8 mouse cellular contexts compared by ENCODE assay signal in genomic region chr8:4323917-4324316, GRCm38 (mm10). TPM values are rescaled to one million over a fixed set of nuclear protein-coding genes. Genes with fewer than 3 reads are reported as not detected.
DNase-seq lines count a peak whose midpoint lies in the region; ATAC-seq and TF ChIP-seq lines count a peak whose summit lies in the region.

No protein-coding gene starts in this region.

- 0 out of 2 replicates have a peak overlapping the region, but pooled peaks have one; percentile 89 for H3K27ac ChIP-seq in lung, embryonic 14.5 days (ENCODE audit: low read depth)
- peak overlapping the region; percentile 92; the same call in 1 of the 2 replicates for H3K27ac ChIP-seq in embryonic facial prominence, embryonic 13.5 days
- H3K27ac ChIP-seq in limb, embryonic 12.5 days = peak overlapping the region; percentile 8; the same call in 1 of the 2 replicates
- H3K27ac ChIP-seq in olfactory bulb, adult 2 months (ENCODE audit: insufficient read depth, low read depth, low read length) = no peak overlapping the region

- H3K27me3 ChIP-seq in lung, embryonic 14.5 days (ENCODE audit: insufficient read depth, low read length) = no peaks in the 10 kb centered on the region
- H3K27me3 ChIP-seq in embryonic facial prominence, embryonic 13.5 days = no peaks in the 10 kb centered on the region
- H3K27me3 ChIP-seq in limb, embryonic 12.5 days = no peaks in the 10 kb centered on the region

- WGBS in lung, embryonic 14.5 days = 3% methylated on average over 6 of the region's 6 CpGs
- 7% methylated on average over 6 of the region's 6 CpGs for WGBS in embryonic facial prominence, embryonic 13.5 days
- 7% methylated on average over 6 of the region's 6 CpGs for WGBS in limb, embryonic 12.5 days
- under 1% methylated on average over 6 of the region's 6 CpGs for WGBS in olfactory bulb, adult 2 months

- peak overlapping the region; percentile 98 for H3K9ac ChIP-seq in lung, embryonic 14.5 days
- H3K9ac ChIP-seq in embryonic facial prominence, embryonic 13.5 days = peak overlapping the region; percentile 99
- H3K9ac ChIP-seq in limb, embryonic 12.5 days (replicated peaks) = peak overlapping the region; percentile 99

- H3K9me3 ChIP-seq in lung, embryonic 14.5 days (ENCODE audit: low read depth, low read length) = no peaks in the 10 kb centered on the region
- no peaks in the 10 kb centered on the region for H3K9me3 ChIP-seq in embryonic facial prominence, embryonic 13.5 days
- H3K9me3 ChIP-seq in limb, embryonic 12.5 days = no peaks in the 10 kb centered on the region

- no peak for TF ChIP-seq POLR2A in olfactory bulb, adult 2 months (IDR thresholded peaks at IDR 0.05; ENCODE audit: insufficient read depth, low read depth, low read length)

- peak overlapping the region; percentile 96 for H3K4me3 ChIP-seq in lung, embryonic 14.5 days (ENCODE audit: low read depth, low read length)
- H3K4me3 ChIP-seq in embryonic facial prominence, embryonic 13.5 days = peak overlapping the region; percentile 99
- H3K4me3 ChIP-seq in limb, embryonic 12.5 days (replicated peaks) = peak overlapping the region; percentile 97
- peak overlapping the region; percentile 100 for H3K4me3 ChIP-seq in olfactory bulb, adult 2 months (ENCODE audit: insufficient read depth, low read depth, low read length)

- peaks cover 49% of the 10 kb centered on the region for H3K36me3 ChIP-seq in lung, embryonic 14.5 days (ENCODE audit: insufficient read depth)
- peaks cover 43% of the 10 kb centered on the region for H3K36me3 ChIP-seq in embryonic facial prominence, embryonic 13.5 days
- peaks cover 54% of the 10 kb centered on the region for H3K36me3 ChIP-seq in limb, embryonic 12.5 days

- peak overlapping the region; percentile 91 for H3K4me2 ChIP-seq in lung, embryonic 14.5 days
- H3K4me2 ChIP-seq in embryonic facial prominence, embryonic 13.5 days = peak overlapping the region; percentile 95
- peak overlapping the region; percentile 91 for H3K4me2 ChIP-seq in limb, embryonic 12.5 days

- no peak for DNase-seq in lung, embryonic 14.5 days
- DNase-seq in lung, postnatal 14 days = no peak
- no peak for DNase-seq in cerebellum, adult 9-10 months
- no peak for DNase-seq in kidney, postnatal 4 days
- no peak for DNase-seq in B cell, adult 2 months

- no peak for ATAC-seq in lung, embryonic 14.5 days (ENCODE audit: insufficient read depth)
- no peak for ATAC-seq in embryonic facial prominence, embryonic 13.5 days (ENCODE audit: insufficient number of reproducible peaks, insufficient read depth, low FRiP score, low TSS enrichment, low read depth)
- ATAC-seq in limb, embryonic 12.5 days (ENCODE audit: insufficient number of reproducible peaks, insufficient read depth, low FRiP score, low TSS enrichment, low read depth) = no peak

- H3K4me1 ChIP-seq in lung, embryonic 14.5 days (ENCODE audit: insufficient read depth) = peaks cover 7% of the 10 kb centered on the region
- peaks cover 51% of the 10 kb centered on the region for H3K4me1 ChIP-seq in embryonic facial prominence, embryonic 13.5 days
- peaks cover 27% of the 10 kb centered on the region for H3K4me1 ChIP-seq in limb, embryonic 12.5 days (replicated peaks)
- H3K4me1 ChIP-seq in olfactory bulb, adult 2 months (ENCODE audit: control insufficient read depth, insufficient read depth, low read length) = peaks cover 7% of the 10 kb centered on the region

- no peak for TF ChIP-seq CTCF in lung, embryonic 14.5 days (IDR thresholded peaks at IDR 0.05; ENCODE audit: low read depth)
- TF ChIP-seq CTCF in olfactory bulb, adult 2 months (IDR thresholded peaks at IDR 0.05; ENCODE audit: insufficient read depth, low read depth, low read length) = no peak

RNA-seq across cellular contexts. Expression of gene Ccl25, which starts 1.1 kb away (rescaled TPM):
- polyA plus RNA-seq in lung, embryonic 14.5 days (2014; fragmentation: Nextera tagmentation; extraction: Ambion mirVana) = 16.2 and 16.4 TPM in 2 replicates
- 21.0 and 21.1 TPM in 2 replicates for polyA plus RNA-seq in embryonic facial prominence, embryonic 13.5 days (2015; fragmentation: Nextera tagmentation; extraction: Ambion mirVana)
- 23.0 TPM in 2 replicates for polyA plus RNA-seq in limb, embryonic 12.5 days (2016; fragmentation: Nextera tagmentation; extraction: Ambion mirVana)
- polyA plus RNA-seq in olfactory bulb, adult 2 months (2012; ENCODE audit: insufficient read depth, insufficient read length, low replicate concordance, missing spikeins) = 506 TPM in 1 of 2 replicates, not detected in the other

RNA-seq across cellular contexts. Expression of gene Elavl1, which starts 1.3 kb away (rescaled TPM):
- polyA plus RNA-seq in lung, embryonic 14.5 days (2014; fragmentation: Nextera tagmentation; extraction: Ambion mirVana) = 307 and 319 TPM in 2 replicates
- polyA plus RNA-seq in embryonic facial prominence, embryonic 13.5 days (2015; fragmentation: Nextera tagmentation; extraction: Ambion mirVana) = 262 and 263 TPM in 2 replicates
- polyA plus RNA-seq in limb, embryonic 12.5 days (2016; fragmentation: Nextera tagmentation; extraction: Ambion mirVana) = 341 and 367 TPM in 2 replicates
- 138 TPM in 1 of 2 replicates, not detected in the other for polyA plus RNA-seq in olfactory bulb, adult 2 months (2012; ENCODE audit: insufficient read depth, insufficient read length, low replicate concordance, missing spikeins)

RNA-seq across cellular contexts. Expression of gene Timm44, which starts 48.2 kb away (rescaled TPM):
- polyA plus RNA-seq in lung, embryonic 14.5 days (2014; fragmentation: Nextera tagmentation; extraction: Ambion mirVana) = 74.9 and 77.0 TPM in 2 replicates
- polyA plus RNA-seq in embryonic facial prominence, embryonic 13.5 days (2015; fragmentation: Nextera tagmentation; extraction: Ambion mirVana) = 65.7 and 67.6 TPM in 2 replicates
- polyA plus RNA-seq in limb, embryonic 12.5 days (2016; fragmentation: Nextera tagmentation; extraction: Ambion mirVana) = 66.7 and 72.8 TPM in 2 replicates
- not detected in 2 replicates for polyA plus RNA-seq in olfactory bulb, adult 2 months (2012; ENCODE audit: insufficient read depth, insufficient read length, low replicate concordance, missing spikeins)
